Mouse (Mus musculus): ENCODE measurements at regions not wholly inside any gene's neighbourhood (a gene's known extent, or its start where the extent isn't known, plus 50 kb on each side); places are given as distances from the start of the nearest gene placed in this dataset.

DNA sequence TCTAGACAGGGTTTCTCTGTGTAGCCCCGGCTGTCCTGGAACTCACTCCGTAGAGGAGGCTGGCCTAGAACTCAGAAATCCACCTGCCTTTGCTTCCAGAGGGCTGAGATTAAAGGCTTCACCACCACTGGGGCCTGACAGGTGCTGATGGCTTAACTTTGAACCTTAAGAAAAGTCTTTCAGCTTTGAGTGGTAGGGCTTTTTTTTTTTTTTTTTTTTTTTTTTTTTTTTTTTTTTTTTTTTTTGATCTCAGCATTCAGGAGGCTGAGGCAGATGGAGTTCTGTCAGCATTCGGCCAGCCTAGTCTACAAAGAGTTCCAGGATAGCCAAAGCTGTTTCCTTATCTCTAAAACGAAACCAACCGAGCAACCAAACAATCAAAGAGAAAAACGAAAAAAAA is 266.5 kb downstream of the Ttll7 start:
- DNase-seq (ENCODE audit: low spot score) (no peak), ATAC-seq (ENCODE audit: low FRiP score, low TSS enrichment) (no peak)
- Histone ChIP-seq H3K9ac (ENCODE audit: low read length) (no peak overlapping the region), H3K27ac (replicated peaks) (no peak overlapping the region), H3K4me3 (ENCODE audit: low read depth, low read length) (no peak overlapping the region), H3K36me3 (ENCODE audit: control insufficient read depth, insufficient read depth, low read length) (no peaks in the 10 kb centered on the region), H3K9me3 (ENCODE audit: control insufficient read depth, low read length) (no peaks in the 10 kb centered on the region), H3K4me1 (replicated peaks; ENCODE audit: control insufficient read depth, insufficient read depth) (no peaks in the 10 kb centered on the region), H3K27me3 (ENCODE audit: control insufficient read depth, insufficient read depth, low read length) (no peaks in the 10 kb centered on the region), H3K4me2 (replicated peaks; ENCODE audit: low read depth) (no peak overlapping the region)
- TF ChIP-seq EP300 (optimal IDR thresholded peaks at IDR 0.05) (no peak), CTCF (IDR thresholded peaks at IDR 0.05; ENCODE audit: low read depth) (no peak)
- 87% methylated on average over 6 of the region's 6 CpGs for WGBS

DNA sequence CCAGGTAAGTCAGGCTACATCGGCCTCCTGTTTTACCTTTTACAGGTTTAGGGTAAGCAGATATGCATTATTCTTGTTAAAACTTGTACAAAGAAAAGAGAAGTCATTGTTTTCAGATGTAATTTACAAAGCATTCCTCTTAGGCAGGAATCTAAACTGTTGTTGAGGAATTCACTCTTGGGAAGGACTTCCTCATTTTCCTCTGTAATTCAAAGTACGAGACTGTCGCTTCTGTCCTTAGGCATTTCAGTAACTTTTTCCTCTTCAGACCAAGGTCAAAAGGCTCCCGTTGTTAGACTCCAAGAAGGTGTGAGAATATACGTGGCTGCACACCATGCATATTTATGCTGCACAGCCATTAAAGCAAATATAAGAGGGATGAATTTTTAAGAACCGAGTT is 269.7 kb downstream of the Ttll7 start:
- H3K4me3 ChIP-seq (ENCODE audit: low read depth, low read length): no peak overlapping the region
- TF ChIP-seq CTCF (IDR thresholded peaks at IDR 0.05; ENCODE audit: low read depth) (no peak), EP300 (optimal IDR thresholded peaks at IDR 0.05) (no peak)
- ATAC-seq (ENCODE audit: low FRiP score, low TSS enrichment): no peak
- H3K9me3 ChIP-seq (ENCODE audit: control insufficient read depth, low read length): no peaks in the 10 kb centered on the region
- H3K4me1 ChIP-seq (replicated peaks; ENCODE audit: control insufficient read depth, insufficient read depth): no peaks in the 10 kb centered on the region
- H3K9ac ChIP-seq (ENCODE audit: low read length): no peak overlapping the region
- no peak overlapping the region for H3K27ac ChIP-seq (replicated peaks)
- no peaks in the 10 kb centered on the region for H3K27me3 ChIP-seq (ENCODE audit: control insufficient read depth, insufficient read depth, low read length)
- no peak overlapping the region for H3K4me2 ChIP-seq (replicated peaks; ENCODE audit: low read depth)
- WGBS: 69% methylated on average over 6 of the region's 6 CpGs
- no peaks in the 10 kb centered on the region for H3K36me3 ChIP-seq (ENCODE audit: control insufficient read depth, insufficient read depth, low read length)
- DNase-seq (ENCODE audit: low spot score): no peak

GRCm38 (mm10) chr3:147127740-147128139 is 275.6 kb downstream of the Ttll7 start:
- 76% methylated on average over 6 of the region's 6 CpGs for WGBS
- TF ChIP-seq CTCF (IDR thresholded peaks at IDR 0.05; ENCODE audit: low read depth) (no peak), EP300 (optimal IDR thresholded peaks at IDR 0.05) (no peak)

GRCm38 (mm10) chr3:147132830-147133229 is 280.7 kb downstream of the Ttll7 start:
- Histone ChIP-seq H3K27me3 (ENCODE audit: control insufficient read depth, insufficient read depth, low read length) (no peaks in the 10 kb centered on the region), H3K36me3 (ENCODE audit: control insufficient read depth, insufficient read depth, low read length) (no peaks in the 10 kb centered on the region), H3K27ac (replicated peaks) (no peak overlapping the region), H3K4me1 (replicated peaks; ENCODE audit: control insufficient read depth, insufficient read depth) (no peaks in the 10 kb centered on the region), H3K4me2 (replicated peaks; ENCODE audit: low read depth) (no peak overlapping the region), H3K9ac (ENCODE audit: low read length) (no peak overlapping the region), H3K4me3 (ENCODE audit: low read depth, low read length) (no peak overlapping the region), H3K9me3 (ENCODE audit: control insufficient read depth, low read length) (no peaks in the 10 kb centered on the region)
- TF ChIP-seq EP300 (optimal IDR thresholded peaks at IDR 0.05) (no peak), CTCF (IDR thresholded peaks at IDR 0.05; ENCODE audit: low read depth) (no peak)
- 86% methylated on average over 13 of the region's 13 CpGs for WGBS
- no peak for DNase-seq (ENCODE audit: low spot score)
- ATAC-seq (ENCODE audit: low FRiP score, low TSS enrichment): no peak

More at GRCm38 (mm10) chr3:147127740-147128139, 275.6 kb downstream of the Ttll7 start:
- no peak overlapping the region for H3K4me3 ChIP-seq (ENCODE audit: low read depth, low read length)
- no peaks in the 10 kb centered on the region for H3K36me3 ChIP-seq (ENCODE audit: control insufficient read depth, insufficient read depth, low read length)
- H3K9me3 ChIP-seq (ENCODE audit: control insufficient read depth, low read length): no peaks in the 10 kb centered on the region
- ATAC-seq (ENCODE audit: low FRiP score, low TSS enrichment) (no peak), DNase-seq (ENCODE audit: low spot score) (no peak)
- H3K27ac ChIP-seq (replicated peaks): no peak overlapping the region
- H3K9ac ChIP-seq (ENCODE audit: low read length): no peak overlapping the region
- H3K4me1 ChIP-seq (replicated peaks; ENCODE audit: control insufficient read depth, insufficient read depth): no peaks in the 10 kb centered on the region
- no peak overlapping the region for H3K4me2 ChIP-seq (replicated peaks; ENCODE audit: low read depth)
- no peaks in the 10 kb centered on the region for H3K27me3 ChIP-seq (ENCODE audit: control insufficient read depth, insufficient read depth, low read length)

DNA sequence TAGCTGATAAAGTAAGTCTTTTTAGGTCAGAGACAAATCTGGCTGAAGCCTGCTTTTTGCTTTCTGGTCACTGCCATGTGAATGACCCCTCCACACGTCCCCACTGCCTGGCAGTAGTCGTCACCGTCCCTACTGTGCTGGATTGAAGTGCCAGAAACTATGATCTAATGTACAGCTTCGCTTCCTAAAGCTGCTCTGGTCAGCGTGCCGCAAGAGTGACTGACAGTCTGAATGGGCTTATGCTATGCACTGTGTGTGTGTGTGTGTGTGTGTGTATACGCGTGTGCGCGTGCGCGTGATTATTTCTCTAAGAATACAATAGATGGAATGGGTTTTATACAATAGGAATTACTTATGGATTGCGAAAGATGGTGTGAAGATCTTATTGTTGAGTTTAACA is 281.2 kb downstream of the Ttll7 start:
- Histone ChIP-seq H3K9me3 (ENCODE audit: control insufficient read depth, low read length) (no peaks in the 10 kb centered on the region), H3K27ac (replicated peaks) (no peak overlapping the region), H3K4me3 (ENCODE audit: low read depth, low read length) (no peak overlapping the region), H3K4me2 (replicated peaks; ENCODE audit: low read depth) (no peak overlapping the region), H3K9ac (ENCODE audit: low read length) (no peak overlapping the region), H3K4me1 (replicated peaks; ENCODE audit: control insufficient read depth, insufficient read depth) (no peaks in the 10 kb centered on the region), H3K27me3 (ENCODE audit: control insufficient read depth, insufficient read depth, low read length) (no peaks in the 10 kb centered on the region), H3K36me3 (ENCODE audit: control insufficient read depth, insufficient read depth, low read length) (no peaks in the 10 kb centered on the region)
- TF ChIP-seq CTCF (IDR thresholded peaks at IDR 0.05; ENCODE audit: low read depth) (no peak), EP300 (optimal IDR thresholded peaks at IDR 0.05) (no peak)
- 90% methylated on average over 13 of the region's 13 CpGs for WGBS
- DNase-seq (ENCODE audit: low spot score) (no peak), ATAC-seq (ENCODE audit: low FRiP score, low TSS enrichment) (no peak)

GRCm38 (mm10) chr3:147140414-147140813 is 288.2 kb downstream of the Ttll7 start:
- H3K27me3 ChIP-seq (ENCODE audit: control insufficient read depth, insufficient read depth, low read length): no peaks in the 10 kb centered on the region
- TF ChIP-seq EP300 (optimal IDR thresholded peaks at IDR 0.05) (no peak), CTCF (IDR thresholded peaks at IDR 0.05; ENCODE audit: low read depth) (no peak)
- no peak overlapping the region for H3K9ac ChIP-seq (ENCODE audit: low read length)
- H3K9me3 ChIP-seq (ENCODE audit: control insufficient read depth, low read length): no peaks in the 10 kb centered on the region
- WGBS: 86% methylated on average over 3 of the region's 3 CpGs
- no peak overlapping the region for H3K27ac ChIP-seq (replicated peaks)
- no peak for DNase-seq (ENCODE audit: low spot score)
- no peak for ATAC-seq (ENCODE audit: low FRiP score, low TSS enrichment)
- no peaks in the 10 kb centered on the region for H3K36me3 ChIP-seq (ENCODE audit: control insufficient read depth, insufficient read depth, low read length)
- no peak overlapping the region for H3K4me3 ChIP-seq (ENCODE audit: low read depth, low read length)
- H3K4me1 ChIP-seq (replicated peaks; ENCODE audit: control insufficient read depth, insufficient read depth): no peaks in the 10 kb centered on the region
- H3K4me2 ChIP-seq (replicated peaks; ENCODE audit: low read depth): no peak overlapping the region
